Mouse (Mus musculus) lung, adult 2 months (tissue): ENCODE results near the gene Dusp2.

Experiments used
- CTCF ChIP-seq: fragments of 200-500 bp; IDR thresholded peaks from 2 replicates; pipeline ENCODE4 v1.5.1; 2011; ENCODE audit warnings: mild to moderate bottlenecking, low read length, control low read depth; ENCODE audit not compliant: insufficient read depth
- POLR2A ChIP-seq: fragments of 200-500 bp; IDR thresholded peaks from 2 replicates; pipeline ENCODE4 v1.6.1; 2011; ENCODE audit warnings: low read depth, mild to moderate bottlenecking, control low read depth, low read length, borderline replicate concordance; ENCODE audit errors: extremely low read depth

DNA sequence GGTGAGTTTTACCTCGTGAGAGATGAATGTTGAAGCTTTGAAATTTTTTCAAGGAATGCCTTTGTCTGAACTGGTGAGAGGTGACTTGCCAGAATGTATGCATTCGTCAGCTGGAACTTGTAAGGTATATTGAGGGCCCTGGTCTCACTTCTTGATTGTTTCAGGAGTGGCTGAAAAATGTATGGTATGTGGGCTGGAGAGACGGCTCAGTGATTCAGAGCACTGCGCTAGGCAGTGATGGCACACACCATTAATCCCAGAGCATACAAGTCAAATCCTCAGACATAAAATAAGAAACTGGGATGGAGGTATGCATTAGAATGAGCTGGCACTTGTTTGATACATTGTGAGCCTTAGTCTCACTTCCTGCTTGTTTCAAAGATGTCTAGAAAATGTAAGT, 43.7 kb upstream of the Dusp2 start:
- TF ChIP-seq CTCF: no peak
- TF ChIP-seq POLR2A: no peak
